In genomic region chr2:36021385-36022159, GRCm38 (mm10) we compare ENCODE assay signal across 8 mouse cellular contexts. TPM values are rescaled to one million over a fixed set of nuclear protein-coding genes. Genes with fewer than 3 reads are reported as not detected.
DNase-seq lines count a peak whose midpoint lies in the region; ATAC-seq lines count a peak whose summit lies in the region.

No protein-coding gene starts in this region.

- peak; percentile 67 for DNase-seq in Muller cell, postnatal 12 days (ENCODE audit: inconsistent ontology term)
- peak; percentile 44 for DNase-seq in cerebellum, adult 9-11 months
- peak; percentile 60 to 76 for DNase-seq in frontal cortex, postnatal 14 days (ENCODE audit: low spot score in 2 of 2)
- peak; percentile 68 to 72 for DNase-seq in layer of hippocampus, postnatal 36 days
- DNase-seq in lung, postnatal 14 days, result peak; percentile 84
- DNase-seq in retina, embryonic 14.5 days (ENCODE audit: low spot score), result peak; percentile 82
- peak; percentile 72 for DNase-seq in urinary bladder, postnatal 25 days (ENCODE audit: low spot score)

- H3K27ac ChIP-seq in hindbrain, embryonic 15.5 days (replicated peaks), result no peak overlapping the region

- peak; percentile 89 for ATAC-seq in hindbrain, embryonic 15.5 days (ENCODE audit: low FRiP score, low read depth)

- peak overlapping the region; percentile 35 for H3K4me3 ChIP-seq in hindbrain, embryonic 15.5 days

- H3K27me3 ChIP-seq in hindbrain, embryonic 15.5 days, result no peaks in the 10 kb centered on the region

- peak overlapping the region; percentile 67 for H3K4me2 ChIP-seq in hindbrain, embryonic 15.5 days

- H3K4me1 ChIP-seq in hindbrain, embryonic 15.5 days (replicated peaks), result peaks cover 10% of the 10 kb centered on the region

- no peak overlapping the region for H3K9ac ChIP-seq in hindbrain, embryonic 15.5 days

- H3K36me3 ChIP-seq in hindbrain, embryonic 15.5 days, result no peaks in the 10 kb centered on the region

- no peaks in the 10 kb centered on the region for H3K9me3 ChIP-seq in hindbrain, embryonic 15.5 days

- 10% methylated on average over 30 of the region's 32 CpGs for WGBS in hindbrain, embryonic 15.5 days

RNA-seq across cellular contexts. Expression of gene Ndufa8, which starts 27.6 kb away (rescaled TPM):
- 327 and 332 TPM in 2 replicates for polyA plus RNA-seq in hindbrain, embryonic 15.5 days (2015; fragmentation: Nextera tagmentation; extraction: Ambion mirVana)
- total RNA-seq in layer of hippocampus, postnatal 36 days (2021), result 100 to 1,000 TPM; 174 to 197 TPM

RNA-seq across cellular contexts. Expression of gene Morn5, which starts 27.7 kb away (rescaled TPM):
- 2.9 and 3.0 TPM in 2 replicates for polyA plus RNA-seq in hindbrain, embryonic 15.5 days (2015; fragmentation: Nextera tagmentation; extraction: Ambion mirVana)
- 1 to 10 TPM; 1.3 to 1.7 TPM for total RNA-seq in layer of hippocampus, postnatal 36 days (2021)

RNA-seq across cellular contexts. Expression of gene Ttll11, which starts 41.9 kb away (rescaled TPM):
- 5.2 and 6.1 TPM in 2 replicates for polyA plus RNA-seq in hindbrain, embryonic 15.5 days (2015; fragmentation: Nextera tagmentation; extraction: Ambion mirVana)
- 10 to 100 TPM; 36.1 to 42.9 TPM for total RNA-seq in layer of hippocampus, postnatal 36 days (2021)
